Mouse (Mus musculus) spleen, postnatal 36 days (tissue): ENCODE results near the gene Cnr1.
A peak's percentile ranks its signal among the peaks of the same experiment; 100 is the strongest.

Source experiments
- DNase-seq, 2 experiments: peaks; one replicate each; pipeline ENCODE4 v3.0.0; 2022; ENCODE audit warnings: low spot score in 2 of 2, mixed read lengths in 1 of 2

Cnr1 gene

GRCm38 (mm10) chr4:33941557-33941956 lies 17.2 kb downstream of the Cnr1 start:
- DNase-seq: no peak

- no peak for DNase-seq
Observed at GRCm38 (mm10) chr4:33943936-33944335, 19.5 kb downstream of the Cnr1 start.

GRCm38 (mm10) chr4:33945742-33946141 lies 21.3 kb downstream of the Cnr1 start:
- DNase-seq: no peak

GRCm38 (mm10) chr4:33947584-33947983 lies 23.2 kb downstream of the Cnr1 start:
- DNase-seq: no peak

- no peak for DNase-seq
Observed at GRCm38 (mm10) chr4:33957398-33957797, 33.0 kb downstream of the Cnr1 start.

- no peak for DNase-seq
Observed at GRCm38 (mm10) chr4:33958515-33958914, 34.1 kb downstream of the Cnr1 start.

- DNase-seq: no peak
Observed at GRCm38 (mm10) chr4:33959841-33960240, 35.4 kb downstream of the Cnr1 start.

GRCm38 (mm10) chr4:33970726-33971125 lies 46.3 kb downstream of the Cnr1 start:
- no peak for DNase-seq

- DNase-seq: peak in 1 of 2 experiments; percentile 5
Observed at GRCm38 (mm10) chr4:33988466-33989089, 64.2 kb downstream of the Cnr1 start.

- DNase-seq: no peak
Observed at GRCm38 (mm10) chr4:33992687-33993086, 68.3 kb downstream of the Cnr1 start.

GRCm38 (mm10) chr4:33996382-33996781 lies 72.0 kb downstream of the Cnr1 start:
- peak in 1 of 2 experiments; percentile 14 for DNase-seq
